Mouse (Mus musculus): Measurements from ENCODE around the gene Ly75.

GRCm38 (mm10) chr2:60430315-60431021 is 47.4 kb upstream of the Ly75 start:
- TF ChIP-seq CTCF (conservative IDR thresholded peaks at IDR 0.05; ENCODE audit: insufficient read depth, insufficient read length, low read depth, low read length) (no peak), POLR2A (IDR thresholded peaks at IDR 0.05; ENCODE audit: low read depth, low read length) (no peak)

Measured in kidney, adult 2 months (tissue).